Mouse (Mus musculus): ENCODE measurements at regions not wholly inside any gene's neighbourhood (a gene's known extent, or its start where the extent isn't known, plus 50 kb on each side); places are given as distances from the start of the nearest gene placed in this dataset.
A peak's percentile ranks its signal among the peaks of the same experiment; 100 is the strongest.

GRCm38 (mm10) chr5:149338016-149338696 lies 73.4 kb upstream of the Medag start:
- DNase-seq = peak; percentile 86

GRCm38 (mm10) chr5:149338697-149339078 lies 72.9 kb upstream of the Medag start:
- peak; percentile 86 for DNase-seq

GRCm38 (mm10) chr5:149340361-149340760 lies 71.2 kb upstream of the Medag start:
- peak; percentile 88 for DNase-seq

GRCm38 (mm10) chr5:149341461-149341860 lies 70.1 kb upstream of the Medag start:
- peak; percentile 78 for DNase-seq

GRCm38 (mm10) chr5:149343610-149344527 lies 67.7 kb upstream of the Medag start:
- no peak for DNase-seq

GRCm38 (mm10) chr5:149344528-149344855 lies 67.1 kb upstream of the Medag start:
- DNase-seq = no peak

- DNase-seq = no peak
Measured at GRCm38 (mm10) chr5:149345161-149345560, 66.4 kb upstream of the Medag start.

GRCm38 (mm10) chr5:149349685-149350084 lies 61.9 kb upstream of the Medag start:
- DNase-seq = no peak

GRCm38 (mm10) chr5:149353039-149353655 lies 58.4 kb upstream of the Medag start:
- peak; percentile 96 for DNase-seq

- no peak for DNase-seq
Measured at GRCm38 (mm10) chr5:149354448-149355115, 57.0 kb upstream of the Medag start.

- no peak for DNase-seq
Measured at GRCm38 (mm10) chr5:149355131-149355530, 56.4 kb upstream of the Medag start.

- no peak for DNase-seq
Measured at GRCm38 (mm10) chr5:149356970-149357369, 54.6 kb upstream of the Medag start.
